Mouse (Mus musculus) cerebellum, adult 18-20 months (tissue): ENCODE data around the gene Cep350.

Experiments
- DNase-seq, 2 experiments: peaks; one replicate each; pipeline ENCODE4 v3.0.0; 2021

Gene Cep350

DNA sequence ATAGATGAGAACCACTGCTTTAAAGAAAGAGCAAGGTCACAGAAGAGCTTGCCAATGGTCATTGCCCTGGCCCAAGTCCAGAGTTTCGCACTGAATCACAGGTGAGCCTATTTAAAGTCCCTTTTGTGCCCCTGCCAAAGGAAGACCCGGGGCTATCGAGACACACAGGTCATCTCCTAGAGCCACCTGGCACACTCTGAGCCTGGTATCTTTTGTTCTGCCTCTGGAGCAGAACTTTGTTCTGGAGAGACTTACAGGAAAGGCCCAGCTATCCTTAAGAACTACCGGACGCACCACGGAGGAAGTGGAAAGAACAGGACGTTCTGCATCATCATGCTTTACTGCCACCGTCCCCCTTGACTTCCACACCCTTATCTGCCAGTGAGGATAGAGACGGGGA is 167.4 kb downstream of the Cep350 start:
- DNase-seq = no peak

DNA sequence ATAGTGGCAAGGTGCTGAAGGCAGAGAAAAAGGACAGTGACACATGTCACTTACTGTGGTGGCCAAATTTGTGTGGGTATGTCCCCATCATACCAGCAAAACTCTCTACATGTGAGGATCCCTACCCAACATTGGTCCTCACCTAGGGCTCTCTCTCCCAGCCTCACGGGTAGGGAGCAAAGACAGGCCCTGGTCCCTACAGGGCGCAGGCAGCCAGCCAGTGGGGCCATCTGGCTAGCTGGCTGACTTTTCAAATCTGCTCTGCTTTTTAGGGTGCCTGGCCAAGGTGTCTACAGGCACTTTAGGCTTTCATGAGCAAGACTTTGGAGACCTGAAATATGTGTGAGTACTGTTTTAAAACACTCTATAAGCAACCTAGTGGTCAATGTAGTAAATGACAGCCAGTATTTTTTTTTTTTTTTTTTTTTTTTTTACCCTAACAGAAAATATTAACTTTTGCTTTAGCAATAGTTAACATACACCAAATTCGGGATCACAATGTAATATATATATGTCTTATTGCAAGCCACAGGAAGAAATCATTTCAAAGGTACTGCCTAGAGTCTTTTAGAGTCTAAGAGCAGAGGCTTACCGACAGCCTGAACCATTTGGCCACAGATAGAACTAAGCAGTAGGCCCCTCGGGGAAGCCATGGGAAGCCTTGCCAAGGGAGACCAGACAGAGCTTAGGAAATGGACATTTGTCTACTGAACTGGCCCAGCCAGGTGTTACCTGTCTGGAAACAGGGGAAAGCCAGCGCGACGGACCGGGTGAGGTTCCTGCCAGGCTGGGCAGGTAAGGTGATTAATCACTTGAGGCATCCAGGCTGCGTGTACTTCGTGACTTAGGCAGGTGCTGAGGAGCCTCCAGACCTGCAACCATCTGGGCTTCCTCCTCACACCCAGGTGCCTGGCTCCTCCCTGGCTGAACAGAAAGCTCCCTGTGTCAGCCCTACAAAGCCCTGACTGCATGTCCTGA is 171.8 kb downstream of the Cep350 start:
- peak; percentile 81 to 85 for DNase-seq

DNA sequence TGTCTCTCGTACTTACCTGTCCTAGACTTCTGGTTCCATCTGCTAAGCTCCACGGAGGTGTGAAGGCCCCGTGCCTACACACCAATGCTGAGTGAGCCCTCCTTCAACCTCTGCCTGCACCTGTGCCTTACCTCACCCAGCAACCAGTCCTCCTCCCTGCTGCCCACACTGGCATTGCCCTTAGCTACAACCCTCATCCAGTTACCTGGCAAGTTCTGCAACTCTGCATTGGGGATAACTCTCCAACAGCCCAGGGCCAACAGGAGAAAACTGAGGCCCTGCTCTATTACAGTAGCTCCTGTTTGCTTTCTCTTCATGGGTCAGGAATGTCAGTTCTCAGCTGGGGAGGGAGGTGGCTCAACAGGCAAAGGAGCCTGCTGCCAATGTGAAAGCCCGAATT is 175.1 kb downstream of the Cep350 start:
- no peak for DNase-seq

DNA sequence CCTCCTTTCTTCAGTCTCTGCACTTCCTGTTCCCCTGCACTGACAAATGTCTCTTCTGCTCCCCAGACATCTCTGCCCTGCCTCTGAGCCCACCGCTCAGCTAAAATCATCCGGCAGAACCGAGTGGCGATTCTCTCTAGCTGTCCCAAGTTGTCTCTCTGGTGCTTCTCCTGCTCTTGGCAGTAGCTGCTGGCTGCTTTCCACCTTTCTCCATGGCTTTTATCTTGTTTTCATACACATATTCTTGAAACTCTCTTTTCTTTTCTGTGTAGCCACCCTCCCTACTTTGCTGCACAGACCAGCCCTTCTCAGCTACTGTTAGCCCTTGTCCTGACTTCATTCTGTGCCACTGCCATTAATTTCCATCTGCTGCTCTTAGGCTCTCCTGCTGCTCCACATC is 175.6 kb downstream of the Cep350 start:
- peak; percentile 28 to 29 for DNase-seq

DNA sequence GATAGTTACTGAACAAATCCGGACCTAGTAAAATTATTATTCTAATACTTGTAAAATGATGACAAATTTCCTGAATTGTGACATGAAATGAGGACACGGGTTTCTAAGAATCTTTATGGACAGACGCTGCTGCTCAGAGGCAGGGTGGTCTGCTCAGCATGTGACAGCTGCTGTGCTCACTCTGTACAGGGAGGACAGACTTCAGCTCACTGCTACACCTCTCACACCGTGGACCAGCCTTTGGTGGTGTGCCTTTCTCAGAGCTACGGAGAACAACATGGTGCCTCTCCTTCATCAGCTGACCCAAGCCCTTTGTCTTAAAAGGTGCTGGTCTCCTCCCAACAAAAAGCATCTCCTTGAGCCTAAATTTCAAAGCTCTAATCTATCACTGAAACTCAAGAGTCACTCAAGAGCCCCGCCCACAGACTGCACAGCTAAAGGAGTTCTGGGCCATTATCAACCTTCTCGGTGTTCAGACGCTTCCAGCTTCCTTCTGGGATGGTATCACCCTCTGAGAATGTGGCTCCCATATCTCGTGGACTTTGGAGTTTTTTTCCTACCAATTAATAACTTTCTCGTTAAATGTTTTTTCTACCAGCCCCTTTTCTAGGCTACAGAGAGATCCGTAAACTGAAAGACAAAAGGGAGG is 176.2 kb downstream of the Cep350 start:
- DNase-seq = no peak

DNA sequence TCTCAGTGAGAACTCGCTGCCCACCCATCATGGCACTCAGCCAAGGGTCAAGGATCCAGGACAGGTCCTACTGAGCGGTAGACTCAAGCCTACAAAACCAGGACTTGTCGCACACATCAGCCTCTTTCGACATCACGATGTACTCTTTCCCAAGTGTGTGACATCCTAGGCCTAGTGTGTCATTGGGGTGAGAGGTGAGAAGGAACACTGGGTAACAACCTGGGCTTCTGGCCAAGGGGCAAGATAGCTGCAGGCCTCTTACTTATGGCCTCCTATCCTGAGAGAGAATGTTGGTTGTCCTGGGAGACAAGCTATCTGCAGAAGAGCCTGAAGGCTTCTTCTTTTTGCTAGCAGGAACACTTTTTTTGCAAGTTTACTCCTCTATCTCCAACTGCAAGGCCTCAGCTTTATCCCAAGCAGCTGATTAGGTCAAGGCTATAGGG is 177.2 kb downstream of the Cep350 start:
- no peak for DNase-seq
